Mouse (Mus musculus) MEL (cell line): ENCODE results near the gene Lrrtm3. TPM values are rescaled to one million over a fixed set of nuclear protein-coding genes. Genes with fewer than 3 reads are reported as not detected.

Experiments used
- DNase-seq: peaks from one replicate; pipeline ENCODE4 v3.0.0; 2011; ENCODE audit warnings: low read depth, low spot score
- H3K27ac ChIP-seq: 2 replicates; pipeline ENCODE4 v1.5.1; 2012; ENCODE audit warnings: low read depth, mild to moderate bottlenecking, control low read depth, low read length, moderate library complexity; ENCODE audit not compliant: control insufficient read depth
- H3K27me3 ChIP-seq, 2 experiments: fragments of 150-350 bp in 1 of 2; sonication (generic) in 1 of 2; 2 replicates each; pipeline ENCODE4 v1.6.1; 2012; ENCODE audit warnings: low read length in 2 of 2, mild to moderate bottlenecking in 2 of 2, improper control_type of control experiment in 1 of 2, moderate library complexity in 1 of 2; ENCODE audit not compliant: insufficient read depth in 2 of 2, control insufficient read depth in 1 of 2
- H3K36me3 ChIP-seq, 2 experiments: 2 replicates each; pipeline ENCODE4 v1.6.1; 2012 to 2014; ENCODE audit warnings: low read length in 2 of 2, improper control_type of control experiment in 1 of 2, inconsistent platforms in 1 of 2, mild to moderate bottlenecking in 1 of 2; ENCODE audit not compliant: insufficient read depth in 2 of 2, control insufficient read depth in 1 of 2
- H3K4me1 ChIP-seq, 2 experiments: fragments of 150-350 bp in 1 of 2; sonication (generic) in 1 of 2; 2 replicates each; pipeline ENCODE4 v1.6.1; 2012; ENCODE audit warnings: low read length in 2 of 2, improper control_type of control experiment in 1 of 2, mild to moderate bottlenecking in 1 of 2; ENCODE audit not compliant: insufficient read depth in 2 of 2, control insufficient read depth in 1 of 2
- H3K4me3 ChIP-seq, 2 experiments: fragments of 150-350 bp in 1 of 2; sonication (generic) in 1 of 2; 2 replicates each; pipeline ENCODE4 v1.5.1; 2012; ENCODE audit warnings: low read depth in 2 of 2, low read length in 2 of 2, mild to moderate bottlenecking in 2 of 2, moderate library complexity in 2 of 2, control low read depth in 1 of 2, improper control_type of control experiment in 1 of 2; ENCODE audit not compliant: control insufficient read depth in 1 of 2, insufficient read depth in 1 of 2
- H3K79me2 ChIP-seq: 2 replicates; pipeline ENCODE4 v1.6.1; 2012; ENCODE audit warnings: mild to moderate bottlenecking, low read length, moderate library complexity; ENCODE audit not compliant: control insufficient read depth, poor library complexity, insufficient read depth
- H3K9ac ChIP-seq: 2 replicates; pipeline ENCODE4 v1.6.1; 2012; ENCODE audit warnings: low read depth, mild to moderate bottlenecking, control low read depth, low read length, moderate library complexity; ENCODE audit not compliant: control insufficient read depth, poor library complexity, severe bottlenecking
- H3K9me3 ChIP-seq: fragments of 150-350 bp; sonication (generic); replicated peaks from 2 replicates; pipeline ENCODE4 v1.6.1; 2012; ENCODE audit warnings: mild to moderate bottlenecking, low read length, improper control_type of control experiment, moderate library complexity; ENCODE audit not compliant: insufficient read depth
- BHLHE40 ChIP-seq: IDR thresholded peaks from 2 replicates; pipeline ENCODE4 v1.6.1; 2012; ENCODE audit warnings: low read depth, mild to moderate bottlenecking, inconsistent platforms, low read length, improper control_type of control experiment, borderline replicate concordance
- CHD1 ChIP-seq: IDR thresholded peaks from 2 replicates; pipeline ENCODE4 v1.6.1; 2012; ENCODE audit warnings: low read depth, mild to moderate bottlenecking, inconsistent platforms, low read length, improper control_type of control experiment
- CTCF ChIP-seq, 3 experiments: IDR thresholded peaks in 2 of 3; conservative IDR thresholded peaks in 1 of 3; 2 replicates each; pipeline ENCODE4 v1.5.1; 2011 to 2012; ENCODE audit warnings: low read length in 3 of 3, low read depth in 2 of 3, mild to moderate bottlenecking in 2 of 3, improper control_type of control experiment in 1 of 3, inconsistent platforms in 1 of 3, mixed read lengths in 1 of 3, moderate library complexity in 1 of 3; ENCODE audit not compliant: control insufficient read depth in 1 of 3, insufficient read depth in 1 of 3, poor library complexity in 1 of 3, severe bottlenecking in 1 of 3
- E2F4 ChIP-seq: IDR thresholded peaks from 2 replicates; pipeline ENCODE4 v1.6.1; 2011; ENCODE audit warnings: low read depth, low read length, improper control_type of control experiment, borderline replicate concordance
- ETS1 ChIP-seq: IDR thresholded peaks from 2 replicates; pipeline ENCODE4 v1.6.1; 2012; ENCODE audit warnings: low read depth, mild to moderate bottlenecking, inconsistent platforms, low read length, improper control_type of control experiment, moderate library complexity
- JUND ChIP-seq: IDR thresholded peaks from 2 replicates; pipeline ENCODE4 v1.6.1; 2011; ENCODE audit warnings: low read depth, mild to moderate bottlenecking, improper control_type of control experiment, low read length
- MAFK ChIP-seq: IDR thresholded peaks from 2 replicates; pipeline ENCODE4 v1.6.1; 2011; ENCODE audit warnings: low read depth, mild to moderate bottlenecking, low read length, improper control_type of control experiment, borderline replicate concordance
- MYB ChIP-seq: IDR thresholded peaks from 2 replicates; pipeline ENCODE4 v1.6.1; 2011; ENCODE audit warnings: mild to moderate bottlenecking, low read depth, low read length, improper control_type of control experiment
- MYC ChIP-seq: IDR thresholded peaks from 2 replicates; pipeline ENCODE4 v1.6.1; 2011; ENCODE audit warnings: low read depth, mild to moderate bottlenecking, low read length, improper control_type of control experiment, moderate library complexity
- RCOR1 ChIP-seq: IDR thresholded peaks from 2 replicates; pipeline ENCODE4 v1.6.1; 2012; ENCODE audit warnings: low read depth, mild to moderate bottlenecking, inconsistent platforms, low read length, improper control_type of control experiment
- SIN3A ChIP-seq: IDR thresholded peaks from 2 replicates; pipeline ENCODE4 v1.6.1; 2012; ENCODE audit warnings: low read length, improper control_type of control experiment, inconsistent platforms
- TAL1 ChIP-seq: IDR thresholded peaks from 2 replicates; pipeline ENCODE4 v1.6.1; 2012; ENCODE audit warnings: mild to moderate bottlenecking, inconsistent platforms, low read length, moderate library complexity, mixed read lengths
- TBP ChIP-seq: IDR thresholded peaks from 2 replicates; pipeline ENCODE4 v1.8.0; 2011; ENCODE audit warnings: low read depth, low read length, improper control_type of control experiment
- UBTF ChIP-seq: IDR thresholded peaks from 2 replicates; pipeline ENCODE4 v1.6.1; 2012; ENCODE audit warnings: low read depth, mild to moderate bottlenecking, inconsistent platforms, low read length, improper control_type of control experiment, moderate library complexity, borderline replicate concordance; ENCODE audit not compliant: insufficient read depth
- ZKSCAN1 ChIP-seq: IDR thresholded peaks from 2 replicates; pipeline ENCODE4 v1.6.1; 2012; ENCODE audit warnings: low read depth, mild to moderate bottlenecking, inconsistent platforms, low read length, improper control_type of control experiment, moderate library complexity
- polyA plus RNA-seq, 2 experiments: library from polyadenylated mRNA; stranded (reverse) in 1 of 2; unstranded in 1 of 2; fragments of >175 nt in 1 of 2; fragments of >200 nt in 1 of 2; gene quantifications; 2 replicates each; pipeline versions ENCODE4 v1.2.1 to v1.2.4; 2012; ENCODE audit warnings: low replicate concordance in 2 of 2, low read depth in 1 of 2; ENCODE audit not compliant: insufficient read length in 2 of 2, insufficient read depth in 1 of 2, missing spikeins in 1 of 2
- total RNA-seq: library from RNA; depleted of rRNA; stranded (reverse); fragments of 300-350 nt; gene quantifications from 2 replicates; pipeline ENCODE4 v1.2.3, GENCODE M21; 2012

The Lrrtm3 gene
- total and polyA plus RNA-seq, 3 experiments: not detected

GRCm38 (mm10) chr10:64087936-64088773 lies 1.9 kb downstream of the Lrrtm3 start:
- Histone ChIP-seq H3K4me1 (no peaks in the 10 kb centered on the region), H3K9ac (no peak overlapping the region), H3K79me2 (no peaks in the 10 kb centered on the region), H3K27ac (no peak overlapping the region), H3K27me3 (no peaks in the 10 kb centered on the region), H3K36me3 (no peaks in the 10 kb centered on the region), H3K9me3 (no peaks in the 10 kb centered on the region), H3K4me3 (no peak overlapping the region)
- TF ChIP-seq JUND (no peak), MYC (no peak), MYB (no peak), UBTF (no peak), E2F4 (no peak), BHLHE40 (no peak), MAFK (no peak), CTCF (IDR thresholded peaks at IDR 0.05 in 2 of 3, conservative IDR thresholded peaks at IDR 0.05 in 1 of 3; ENCODE audit: control insufficient read depth in 1 of 3, insufficient read depth in 1 of 3, low read depth in 2 of 3, low read length in 3 of 3, poor library complexity in 1 of 3, severe bottlenecking in 1 of 3) (no peak), SIN3A (no peak), TBP (no peak), ETS1 (no peak)
- DNase-seq: no peak

DNA sequence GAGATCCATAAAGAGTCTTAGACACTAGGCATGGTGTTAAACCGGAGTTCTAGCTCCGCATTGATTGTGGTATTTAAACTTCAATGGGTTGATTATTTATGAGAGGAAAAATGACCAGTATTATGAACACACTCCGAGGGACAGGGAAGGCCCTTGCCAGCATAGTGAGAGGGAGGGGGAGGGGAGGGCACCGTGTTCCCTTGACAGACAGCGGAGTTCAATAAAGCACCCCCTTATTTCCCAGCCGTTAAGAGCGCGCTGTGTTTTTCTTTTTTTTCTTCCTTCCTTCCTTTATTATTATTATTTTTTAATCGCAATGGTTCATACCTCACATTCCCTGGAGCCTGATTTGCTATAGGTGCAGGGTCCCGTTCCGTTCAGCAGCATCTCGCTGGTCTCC lies 2.6 kb downstream of the Lrrtm3 start:
- no peak for TF ChIP-seq E2F4
- no peak for TF ChIP-seq MYC
- TF ChIP-seq JUND: no peak
- TF ChIP-seq ZKSCAN1: no peak
- TF ChIP-seq RCOR1: no peak
- no peak for TF ChIP-seq TAL1
- no peak for TF ChIP-seq CHD1
- no peak for DNase-seq
- Histone ChIP-seq H3K27ac (no peak overlapping the region), H3K9me3 (no peaks in the 10 kb centered on the region), H3K9ac (no peak overlapping the region), H3K36me3 (no peaks in the 10 kb centered on the region), H3K4me1 (no peaks in the 10 kb centered on the region), H3K27me3 (no peaks in the 10 kb centered on the region), H3K79me2 (no peaks in the 10 kb centered on the region), H3K4me3 (no peak overlapping the region)
